Mouse (Mus musculus) kidney, embryonic 15.5 days (tissue): ENCODE results near the gene Cadm1. TPM values are rescaled to one million over a fixed set of nuclear protein-coding genes. Genes with fewer than 3 reads are reported as not detected.

Experiments
- ATAC-seq: fragments of 200-750 bp; cut with Nextera tagmentation; replicated peaks from 2 replicates; pipeline ENCODE4 v1.8.0; 2017; ENCODE audit warnings: moderate TSS enrichment; ENCODE audit not compliant: low FRiP score
- H3K27ac ChIP-seq: fragments of 300-500 bp; sonication (generic); 2 replicates; pipeline ENCODE4 v1.5.1; 2015; ENCODE audit warnings: mild to moderate bottlenecking, inconsistent platforms
- H3K27me3 ChIP-seq: fragments of 300-500 bp; sonication (generic); 2 replicates; pipeline ENCODE4 v1.6.1; 2015; ENCODE audit warnings: inconsistent platforms
- H3K36me3 ChIP-seq: fragments of 300-500 bp; sonication (generic); 2 replicates; pipeline ENCODE4 v1.6.1; 2015; ENCODE audit warnings: inconsistent platforms
- H3K4me1 ChIP-seq: fragments of 300-500 bp; sonication (generic); 2 replicates; pipeline ENCODE4 v1.6.1; 2015; ENCODE audit warnings: inconsistent platforms
- H3K4me2 ChIP-seq: fragments of 300-500 bp; sonication (generic); 2 replicates; pipeline ENCODE4 v1.6.1; 2015; ENCODE audit warnings: moderate library complexity, mild to moderate bottlenecking, inconsistent platforms
- H3K4me3 ChIP-seq: fragments of 300-500 bp; sonication (generic); replicated peaks from 2 replicates; pipeline ENCODE4 v1.5.1; 2015; ENCODE audit warnings: mild to moderate bottlenecking, inconsistent platforms
- H3K9ac ChIP-seq: fragments of 300-500 bp; sonication (generic); 2 replicates; pipeline ENCODE4 v1.6.1; 2015; ENCODE audit warnings: mild to moderate bottlenecking, inconsistent platforms
- H3K9me3 ChIP-seq: fragments of 300-500 bp; sonication (generic); replicated peaks from 2 replicates; pipeline ENCODE4 v1.6.1; 2016; ENCODE audit warnings: inconsistent platforms
- WGBS: fragments of 180-500 bp; shearing (Covaris S2); methylation state at CpG from one replicate; pipeline ENCODE4 v1.1.7; 2015; ENCODE audit warnings: mixed read lengths; 5-methylcytosine and 5-hydroxymethylcytosine counted together
- polyA plus RNA-seq: library from polyadenylated mRNA; unstranded; fragments of >200 nt; fragmentation: Nextera tagmentation; extraction: Ambion mirVana; gene quantifications from 2 replicates; pipeline ENCODE4 v1.2.1, GENCODE M21; 2015

Gene Cadm1
- polyA plus RNA-seq, 1 experiment from 2014 or later = 72.2 TPM

DNA sequence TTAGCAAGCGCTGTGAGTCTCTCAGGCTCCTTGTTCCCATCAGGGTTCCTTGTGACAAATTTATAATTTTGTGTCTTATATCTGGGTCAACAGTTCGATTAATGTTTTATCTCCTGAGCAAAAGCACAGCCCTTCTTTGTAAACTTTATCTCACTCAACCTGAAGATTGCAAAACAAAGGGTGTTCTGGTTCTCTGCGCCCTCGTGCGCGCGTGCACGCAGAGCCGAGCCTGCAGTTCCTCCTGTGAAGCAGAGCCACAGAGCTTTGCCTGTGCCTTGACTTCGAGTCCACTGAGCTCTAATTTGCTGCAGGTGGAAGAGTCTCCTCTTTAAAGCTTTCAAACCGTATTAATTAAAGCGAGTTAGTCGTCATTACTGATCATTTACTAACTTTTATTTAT lies 162.9 kb downstream of the Cadm1 start:
- Histone ChIP-seq H3K27ac (no peak overlapping the region), H3K4me1 (peaks cover 7% of the 10 kb centered on the region; the same call in 1 of the 2 replicates), H3K4me3 (no peak overlapping the region), H3K4me2 (no peak overlapping the region), H3K9me3 (no peaks in the 10 kb centered on the region), H3K36me3 (no peaks in the 10 kb centered on the region), H3K27me3 (peaks cover 12% of the 10 kb centered on the region; the same call in 1 of the 2 replicates), H3K9ac (no peak overlapping the region)
- no peak for ATAC-seq
- WGBS = 81% methylated on average over 13 of the region's 13 CpGs

DNA sequence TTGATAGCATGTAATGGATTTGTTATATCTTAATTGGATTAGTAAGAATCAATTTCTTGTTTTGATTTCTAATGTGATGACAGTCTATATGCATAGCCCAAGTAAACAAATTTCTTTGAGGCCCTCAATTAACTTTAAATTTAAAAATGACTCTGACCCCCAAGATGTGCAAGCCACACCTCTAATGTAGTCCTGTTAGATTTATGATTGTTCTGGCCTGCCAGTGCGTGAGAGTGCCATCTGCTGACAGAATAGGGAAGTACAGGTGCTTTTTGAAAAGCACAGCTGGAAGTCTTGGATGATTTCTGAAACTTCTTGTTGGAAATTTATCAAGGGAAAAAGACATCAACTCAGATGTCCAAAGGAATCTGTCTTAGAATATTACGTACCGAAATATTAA lies 169.1 kb downstream of the Cadm1 start:
- Histone ChIP-seq H3K4me1 (no peaks in the 10 kb centered on the region), H3K9ac (no peak overlapping the region), H3K27ac (no peak overlapping the region), H3K4me3 (no peak overlapping the region), H3K27me3 (peaks cover 5% of the 10 kb centered on the region; the same call in 1 of the 2 replicates), H3K36me3 (no peaks in the 10 kb centered on the region), H3K9me3 (no peaks in the 10 kb centered on the region), H3K4me2 (no peak overlapping the region)
- ATAC-seq = no peak
- 61% methylated on average over 3 of the region's 3 CpGs for WGBS

DNA sequence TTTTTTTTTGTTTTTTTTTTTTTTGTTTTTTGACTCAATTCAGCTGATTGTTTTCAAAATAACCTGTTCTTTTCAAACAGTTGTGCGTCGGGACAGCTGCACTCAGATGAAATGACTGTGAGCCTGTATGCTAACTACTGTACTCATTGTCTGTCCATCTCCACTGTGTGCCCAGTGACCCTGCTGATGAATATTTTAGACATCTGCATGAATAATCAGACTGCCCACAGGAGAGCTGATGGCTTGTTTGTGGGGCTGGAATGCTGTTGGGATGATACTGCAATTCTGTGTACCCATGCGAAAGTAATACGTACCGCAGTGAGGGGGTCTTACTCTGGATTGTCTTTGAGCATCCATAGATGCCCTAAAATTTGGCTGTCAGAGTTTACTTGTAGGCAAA lies 170.0 kb downstream of the Cadm1 start:
- 94% methylated on average over 5 of the region's 5 CpGs for WGBS
- Histone ChIP-seq H3K27me3 (peaks cover 5% of the 10 kb centered on the region; the same call in 1 of the 2 replicates), H3K4me2 (no peak overlapping the region), H3K36me3 (no peaks in the 10 kb centered on the region), H3K4me3 (no peak overlapping the region), H3K9me3 (no peaks in the 10 kb centered on the region), H3K9ac (no peak overlapping the region), H3K4me1 (no peaks in the 10 kb centered on the region), H3K27ac (no peak overlapping the region)
- no peak for ATAC-seq

DNA sequence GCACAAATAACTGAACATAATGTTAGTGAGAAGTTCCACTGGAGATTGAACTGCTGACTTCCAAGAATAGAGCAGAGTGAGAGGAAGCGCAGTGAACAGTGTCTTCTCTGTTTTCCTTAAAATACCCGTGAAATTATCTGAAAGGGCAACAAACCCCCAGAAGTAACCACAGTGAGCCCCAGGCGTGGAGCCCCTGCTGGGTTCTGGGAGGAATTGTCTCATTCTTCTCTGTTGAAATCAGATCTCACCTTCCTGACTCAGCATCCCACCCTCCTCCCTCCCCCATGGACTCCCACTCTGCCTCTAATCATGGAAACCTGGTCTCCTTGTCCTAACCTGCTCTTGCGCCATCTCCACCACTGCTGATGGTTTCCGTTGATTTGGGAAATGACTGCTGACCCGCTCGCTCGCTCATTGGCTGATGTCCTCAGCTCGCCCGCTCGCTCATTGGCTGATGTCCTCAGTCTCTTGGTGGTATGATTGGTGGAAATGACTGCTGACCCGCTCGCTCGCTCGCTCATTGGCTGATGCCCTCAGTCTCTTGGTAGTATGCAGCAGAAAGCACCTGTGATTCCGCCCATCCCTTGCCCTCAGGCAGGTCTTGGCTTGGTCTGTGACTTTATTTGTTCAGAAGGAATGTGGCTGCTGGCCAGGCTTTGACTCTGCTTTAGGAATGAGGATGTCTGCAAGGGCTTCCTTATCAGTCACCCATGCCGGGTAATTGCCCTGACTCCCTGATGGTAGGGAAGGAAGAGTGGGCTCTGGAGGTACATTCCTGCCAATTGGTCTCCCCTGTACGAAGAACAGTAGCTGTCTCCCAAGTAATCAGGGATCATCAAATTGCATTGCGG lies 173.3 kb downstream of the Cadm1 start:
- 92% methylated on average over 19 of the region's 19 CpGs for WGBS
- no peak overlapping the region for H3K9ac ChIP-seq
- no peak overlapping the region for H3K4me2 ChIP-seq
- H3K36me3 ChIP-seq = no peaks in the 10 kb centered on the region
- H3K4me3 ChIP-seq = no peak overlapping the region
- no peaks in the 10 kb centered on the region for H3K9me3 ChIP-seq
- H3K4me1 ChIP-seq = 0 out of 2 replicates have a peak, but pooled peaks cover 6% of the 10 kb centered on the region
- no peak for ATAC-seq
- no peaks in the 10 kb centered on the region for H3K27me3 ChIP-seq
- H3K27ac ChIP-seq = no peak overlapping the region

DNA sequence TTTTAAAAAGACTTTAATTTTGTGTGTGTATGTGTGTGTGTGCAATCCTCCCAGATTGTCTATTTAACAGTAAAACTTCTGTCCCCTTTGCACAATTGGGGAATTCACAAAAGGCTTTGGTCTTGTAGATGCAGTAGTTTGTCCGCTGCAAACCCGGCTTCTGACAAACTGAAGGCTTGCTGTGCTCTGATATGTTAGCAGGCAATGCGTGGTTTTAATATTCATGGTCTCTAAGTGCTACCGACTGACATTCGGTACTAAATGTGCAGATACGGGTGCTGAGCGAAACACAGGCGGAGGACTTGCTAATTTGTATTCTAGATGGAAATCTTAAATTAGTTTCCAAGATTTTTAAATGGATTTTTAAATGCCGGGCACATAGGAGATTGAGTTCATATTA lies 176.4 kb downstream of the Cadm1 start:
- WGBS = 82% methylated on average over 9 of the region's 9 CpGs
- Histone ChIP-seq H3K9me3 (no peaks in the 10 kb centered on the region), H3K4me3 (no peak overlapping the region), H3K4me1 (0 out of 2 replicates have a peak, but pooled peaks cover 6% of the 10 kb centered on the region), H3K27ac (no peak overlapping the region), H3K36me3 (no peaks in the 10 kb centered on the region), H3K9ac (no peak overlapping the region), H3K27me3 (no peaks in the 10 kb centered on the region), H3K4me2 (no peak overlapping the region)
- no peak for ATAC-seq

DNA sequence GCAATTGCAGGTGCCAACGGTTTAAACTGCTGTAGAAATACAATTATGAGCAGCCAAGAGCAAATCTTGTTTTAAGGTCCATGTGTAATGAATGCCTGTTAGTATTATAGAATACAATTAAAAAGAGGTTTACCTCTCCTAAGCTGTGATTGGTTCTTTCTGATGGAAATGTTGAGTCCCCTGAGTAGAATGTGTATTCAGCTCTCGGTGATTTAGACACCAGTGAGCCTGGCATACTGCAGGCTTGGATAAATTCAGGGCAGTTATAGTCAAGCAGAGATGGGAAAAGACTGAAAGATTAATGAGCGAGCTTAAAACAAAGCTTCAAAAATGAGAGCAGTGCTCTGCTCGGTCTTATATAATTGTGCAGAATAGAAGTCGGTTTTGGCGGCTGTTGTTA lies 177.4 kb downstream of the Cadm1 start:
- Histone ChIP-seq H3K9me3 (no peaks in the 10 kb centered on the region), H3K9ac (no peak overlapping the region), H3K27me3 (no peaks in the 10 kb centered on the region), H3K4me2 (no peak overlapping the region), H3K4me3 (no peak overlapping the region), H3K27ac (no peak overlapping the region), H3K4me1 (0 out of 2 replicates have a peak, but pooled peaks cover 6% of the 10 kb centered on the region), H3K36me3 (no peaks in the 10 kb centered on the region)
- 83% methylated on average over 6 of the region's 6 CpGs for WGBS
- no peak for ATAC-seq

DNA sequence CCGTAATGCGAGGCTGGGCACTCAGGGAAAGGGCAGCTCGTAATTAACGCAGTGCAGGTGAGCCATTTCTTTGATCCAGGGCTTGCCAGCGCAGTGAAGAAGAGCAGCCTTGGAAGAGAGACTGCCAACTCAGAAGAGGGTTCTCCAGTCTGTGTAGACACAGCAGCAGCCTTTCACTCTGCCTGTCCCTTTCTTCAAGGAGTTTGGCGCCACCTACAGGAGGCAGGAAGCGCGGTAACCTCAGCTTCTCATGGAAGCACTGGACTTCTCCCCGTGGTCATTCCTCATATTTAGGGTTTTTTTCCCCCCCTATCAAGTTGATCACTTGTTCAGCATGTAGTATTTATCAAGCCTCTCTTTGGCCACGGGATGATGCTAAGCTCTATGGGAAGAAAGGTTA lies 178.3 kb downstream of the Cadm1 start:
- no peak overlapping the region for H3K27ac ChIP-seq
- 18% methylated on average over 10 of the region's 10 CpGs for WGBS

DNA sequence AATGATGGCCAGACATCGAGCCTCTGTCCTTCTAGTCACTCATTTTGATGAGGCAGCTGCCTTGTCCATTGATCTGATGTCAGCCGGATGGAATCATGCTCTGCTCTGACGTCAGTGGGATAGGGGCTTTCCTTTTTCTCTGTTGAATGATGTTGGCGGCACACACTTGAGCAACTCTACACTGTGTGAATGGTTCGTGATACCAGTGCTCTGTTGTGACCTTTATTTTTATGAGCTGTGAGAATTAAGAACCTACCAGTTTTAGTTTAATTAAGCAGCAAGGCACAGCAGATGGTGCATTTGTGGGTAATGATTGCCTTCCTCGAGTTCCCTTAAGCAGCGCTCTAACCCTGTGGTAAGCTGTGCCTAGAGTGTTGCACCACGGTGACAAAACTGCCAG lies 181.0 kb downstream of the Cadm1 start:
- 83% methylated on average over 8 of the region's 8 CpGs for WGBS
- no peak for ATAC-seq
- Histone ChIP-seq H3K36me3 (no peaks in the 10 kb centered on the region), H3K27ac (no peak overlapping the region), H3K27me3 (no peaks in the 10 kb centered on the region), H3K9ac (no peak overlapping the region), H3K4me2 (no peak overlapping the region), H3K9me3 (no peaks in the 10 kb centered on the region), H3K4me1 (0 out of 2 replicates have a peak, but pooled peaks cover 6% of the 10 kb centered on the region), H3K4me3 (no peak overlapping the region)

More for the DNA sequence above, 178.3 kb downstream of the Cadm1 start:
- Histone ChIP-seq H3K4me2 (peak overlapping the region; percentile 31; the same call in 1 of the 2 replicates), H3K9ac (no peak overlapping the region), H3K9me3 (no peaks in the 10 kb centered on the region), H3K36me3 (no peaks in the 10 kb centered on the region), H3K4me1 (0 out of 2 replicates have a peak, but pooled peaks cover 6% of the 10 kb centered on the region), H3K27me3 (no peaks in the 10 kb centered on the region), H3K4me3 (no peak overlapping the region)
- ATAC-seq = no peak

DNA sequence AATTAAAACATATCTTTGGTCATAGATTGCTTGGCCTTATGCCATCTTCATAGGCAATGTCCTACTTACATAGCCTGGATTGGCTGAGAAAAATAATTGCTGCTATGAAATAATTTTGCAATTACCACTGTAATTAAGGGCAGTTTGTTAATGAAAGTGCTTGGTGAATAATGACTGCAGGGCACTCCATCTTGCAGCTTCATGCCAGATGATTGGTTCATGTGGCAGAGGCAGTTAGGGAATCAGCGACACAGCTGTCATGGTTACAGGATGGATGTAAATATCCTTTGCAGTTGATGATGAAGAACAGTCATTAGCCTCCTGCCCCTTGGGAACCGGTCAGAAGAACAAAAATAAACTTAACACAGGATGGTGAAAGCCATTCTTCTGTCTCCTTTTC lies 184.6 kb downstream of the Cadm1 start:
- Histone ChIP-seq H3K4me2 (no peak overlapping the region), H3K27me3 (no peaks in the 10 kb centered on the region), H3K9me3 (no peaks in the 10 kb centered on the region), H3K27ac (no peak overlapping the region), H3K4me3 (no peak overlapping the region), H3K4me1 (no peaks in the 10 kb centered on the region; the same call in 1 of the 2 replicates), H3K9ac (no peak overlapping the region), H3K36me3 (no peaks in the 10 kb centered on the region)
- ATAC-seq = no peak
- 24% methylated on average over 2 of the region's 2 CpGs for WGBS

DNA sequence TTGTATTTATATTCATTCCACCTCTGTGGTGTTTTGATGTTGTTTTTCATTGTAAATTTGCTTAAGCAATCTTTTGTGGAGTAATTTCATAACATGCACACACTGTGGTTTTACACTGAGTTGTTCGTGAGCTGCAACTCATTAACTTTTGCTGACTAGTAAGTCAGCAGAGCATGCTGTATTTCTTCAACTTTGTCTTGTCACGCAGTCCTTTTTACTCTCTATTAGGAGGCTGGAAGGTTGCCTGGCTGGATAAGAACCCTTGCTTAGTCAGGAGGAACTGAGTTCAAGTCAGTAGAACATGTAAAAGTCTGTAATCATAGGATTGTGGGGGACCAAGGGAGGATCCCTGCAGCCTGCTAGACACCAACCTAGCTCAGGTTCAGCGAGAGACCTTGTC lies 185.4 kb downstream of the Cadm1 start:
- no peak for ATAC-seq
- H3K4me3 ChIP-seq = no peak overlapping the region
- no peak overlapping the region for H3K27ac ChIP-seq
- H3K27me3 ChIP-seq = no peaks in the 10 kb centered on the region
- H3K9me3 ChIP-seq = no peaks in the 10 kb centered on the region
- no peaks in the 10 kb centered on the region; the same call in 1 of the 2 replicates for H3K4me1 ChIP-seq
- H3K9ac ChIP-seq = no peak overlapping the region
- no peaks in the 10 kb centered on the region for H3K36me3 ChIP-seq
- WGBS = 79% methylated on average over 3 of the region's 3 CpGs
- H3K4me2 ChIP-seq = no peak overlapping the region

DNA sequence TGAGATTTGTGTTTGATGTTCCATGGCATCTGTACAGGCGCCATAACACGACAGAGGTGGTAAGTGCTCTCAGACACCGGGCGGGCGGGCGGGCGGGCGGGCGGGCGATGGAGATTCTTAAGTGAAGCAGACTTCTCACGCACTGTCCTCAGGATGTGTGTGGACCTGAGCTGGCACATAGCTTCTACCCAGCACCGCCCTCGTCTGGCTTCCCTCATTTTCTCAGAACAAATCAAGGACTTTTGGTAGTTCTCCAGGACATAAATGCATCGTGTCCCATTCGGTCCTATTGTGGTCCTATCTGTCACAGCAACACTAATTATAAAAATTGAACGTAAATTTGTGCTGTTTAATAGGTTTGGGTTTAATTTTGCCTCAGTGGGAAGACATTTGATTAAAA lies 186.9 kb downstream of the Cadm1 start:
- Histone ChIP-seq H3K4me3 (no peak overlapping the region), H3K27ac (no peak overlapping the region), H3K9me3 (no peaks in the 10 kb centered on the region), H3K4me1 (no peaks in the 10 kb centered on the region; the same call in 1 of the 2 replicates), H3K36me3 (no peaks in the 10 kb centered on the region), H3K4me2 (no peak overlapping the region), H3K9ac (no peak overlapping the region), H3K27me3 (no peaks in the 10 kb centered on the region)
- WGBS = 83% methylated on average over 16 of the region's 16 CpGs
- ATAC-seq = no peak

DNA sequence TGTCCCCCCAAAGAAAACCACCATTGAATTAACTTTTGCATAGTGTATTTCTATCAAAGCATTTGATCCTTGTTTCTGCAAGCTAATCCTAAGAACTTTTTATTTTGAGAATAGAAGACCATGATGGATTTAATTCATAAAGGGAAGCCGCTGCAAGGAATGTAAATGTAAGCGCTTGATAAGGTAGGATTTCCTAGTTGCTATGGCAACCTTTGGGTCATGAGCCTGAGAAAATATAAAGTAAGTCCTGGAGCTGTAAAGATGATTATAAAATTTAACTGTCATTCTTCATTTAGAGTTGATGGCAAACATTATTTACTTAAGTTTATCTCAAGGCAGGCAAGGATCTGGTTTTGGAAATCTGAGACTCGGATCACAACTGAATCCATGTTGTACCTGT lies 197.6 kb downstream of the Cadm1 start:
- H3K36me3 ChIP-seq = no peaks in the 10 kb centered on the region
- H3K9me3 ChIP-seq = no peaks in the 10 kb centered on the region
- no peaks in the 10 kb centered on the region for H3K27me3 ChIP-seq
- no peak overlapping the region for H3K27ac ChIP-seq
- ATAC-seq = no peak
- 62% methylated on average over 3 of the region's 3 CpGs for WGBS
- no peak overlapping the region for H3K4me2 ChIP-seq
- peaks cover 14% of the 10 kb centered on the region for H3K4me1 ChIP-seq
- H3K4me3 ChIP-seq = no peak overlapping the region
- no peak overlapping the region for H3K9ac ChIP-seq
